Mouse (Mus musculus): ENCODE measurements around the gene Tnrc6c.

DNA sequence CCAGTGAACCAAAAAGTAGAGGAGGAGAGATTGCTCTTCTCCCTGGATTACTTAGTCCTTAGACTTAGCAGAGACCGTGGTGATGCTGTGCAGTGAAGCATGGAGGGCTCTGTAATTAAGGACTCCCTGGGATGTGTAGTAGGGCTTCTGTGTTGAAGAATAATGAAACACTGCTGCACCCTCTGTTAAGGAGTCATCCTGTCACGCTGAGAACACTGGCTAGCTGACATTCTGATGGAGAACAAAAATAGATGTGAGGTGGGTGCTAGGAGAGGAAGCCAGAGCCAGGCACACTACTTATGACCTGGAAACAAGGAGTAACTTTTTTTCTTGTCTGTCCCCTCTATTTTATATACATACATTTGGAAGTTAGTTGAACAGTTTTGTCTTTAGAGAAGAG, 22.6 kb downstream of the Tnrc6c start:
- no peak for TF ChIP-seq CTCF (conservative IDR thresholded peaks at IDR 0.05; ENCODE audit: low read length)
- no peak for TF ChIP-seq NANOG (IDR thresholded peaks at IDR 0.05; ENCODE audit: borderline replicate concordance, low read length)
- no peak for TF ChIP-seq POU5F1 (IDR thresholded peaks at IDR 0.05; ENCODE audit: borderline replicate concordance, low read length)
